Mouse (Mus musculus) intestine, embryonic 15.5 days (tissue): ENCODE results near the gene Scarb1. TPM values are rescaled to one million over a fixed set of nuclear protein-coding genes. Genes with fewer than 3 reads are reported as not detected.
A peak's percentile ranks its signal among the peaks of the same experiment; 100 is the strongest.
"Not testable (repeated sequence)": the region's sequence is repeated elsewhere in the genome, so short reads cannot be mapped to it uniquely, and the experiment has no call there.

Source experiments
- ATAC-seq: fragments of 200-750 bp; cut with Nextera tagmentation; 2 replicates; pipeline ENCODE4 v1.8.0; 2017; ENCODE audit warnings: moderate TSS enrichment, moderate library complexity
- H3K27ac ChIP-seq: fragments of 300-500 bp; sonication (generic); 2 replicates; pipeline ENCODE4 v1.5.1; 2015; ENCODE audit warnings: mild to moderate bottlenecking, inconsistent platforms
- H3K27me3 ChIP-seq: fragments of 300-500 bp; sonication (generic); replicated peaks from 2 replicates; pipeline ENCODE4 v1.6.1; 2015; ENCODE audit warnings: inconsistent platforms
- H3K36me3 ChIP-seq: fragments of 300-500 bp; sonication (generic); 2 replicates; pipeline ENCODE4 v1.6.1; 2015; ENCODE audit warnings: inconsistent platforms
- H3K4me1 ChIP-seq: fragments of 300-500 bp; sonication (generic); replicated peaks from 2 replicates; pipeline ENCODE4 v1.6.1; 2015; ENCODE audit warnings: inconsistent platforms
- H3K4me2 ChIP-seq: fragments of 300-500 bp; sonication (generic); replicated peaks from 2 replicates; pipeline ENCODE4 v1.6.1; 2015; ENCODE audit warnings: mild to moderate bottlenecking, inconsistent platforms
- H3K4me3 ChIP-seq: fragments of 300-500 bp; sonication (generic); replicated peaks from 2 replicates; pipeline ENCODE4 v1.5.1; 2015; ENCODE audit warnings: inconsistent platforms
- H3K9ac ChIP-seq: fragments of 300-500 bp; sonication (generic); 2 replicates; pipeline ENCODE4 v1.6.1; 2015; ENCODE audit warnings: inconsistent platforms
- H3K9me3 ChIP-seq: fragments of 300-500 bp; sonication (generic); 2 replicates; pipeline ENCODE4 v1.6.1; 2016; ENCODE audit warnings: inconsistent platforms
- WGBS: fragments of 180-500 bp; shearing (Covaris S2); methylation state at CpG from one replicate; pipeline ENCODE4 v1.1.7; 2015; 5-methylcytosine and 5-hydroxymethylcytosine counted together
- polyA plus RNA-seq: library from polyadenylated mRNA; unstranded; fragments of >200 nt; fragmentation: Nextera tagmentation; extraction: Ambion mirVana; gene quantifications from 2 replicates; pipeline ENCODE4 v1.2.1, GENCODE M21; 2015

Gene Scarb1
- polyA plus RNA-seq = 59.3 and 70.0 TPM in 2 replicates

- Histone ChIP-seq H3K27ac (peak within 1 kb of the TSS; percentile 20), H3K4me2 (peak within 1 kb of the TSS; percentile 86), H3K4me3 (peak within 1 kb of the TSS; percentile 84), H3K4me1 (peaks cover 22% of the 10 kb centered on the region), H3K9ac (peak within 1 kb of the TSS; percentile 76), H3K36me3 (no peaks in the 10 kb centered on the region), H3K27me3 (no peaks in the 10 kb centered on the region), H3K9me3 (no peaks in the 10 kb centered on the region)
- under 1% methylated on average over 42 of the region's 42 CpGs for WGBS
- ATAC-seq = peak; percentile 92
Measured at GRCm38 (mm10) chr5:125340547-125341262, at the start of gene Scarb1. Gene Scarb1 (minus strand): TSS chr5:125341094.

GRCm38 (mm10) chr5:125389579-125390441 is 48.9 kb upstream of the Scarb1 start, which contains the start of gene Ubc:
Gene Ubc (minus strand): TSS chr5:125390202.
- Histone ChIP-seq H3K4me3 (peak within 1 kb of the TSS; percentile 91), H3K27me3 (no peaks in the 10 kb centered on the region), H3K9ac (peak within 1 kb of the TSS; percentile 96), H3K4me1 (peaks cover 15% of the 10 kb centered on the region), H3K36me3 (peaks cover 8% of the 10 kb centered on the region; the same call in 1 of the 2 replicates), H3K9me3 (no peaks in the 10 kb centered on the region), H3K4me2 (peak within 1 kb of the TSS; percentile 88), H3K27ac (peak within 1 kb of the TSS; percentile 94)
- ATAC-seq = peak; percentile 55
- WGBS = under 1% methylated on average over 69 of the region's 69 CpGs

DNA sequence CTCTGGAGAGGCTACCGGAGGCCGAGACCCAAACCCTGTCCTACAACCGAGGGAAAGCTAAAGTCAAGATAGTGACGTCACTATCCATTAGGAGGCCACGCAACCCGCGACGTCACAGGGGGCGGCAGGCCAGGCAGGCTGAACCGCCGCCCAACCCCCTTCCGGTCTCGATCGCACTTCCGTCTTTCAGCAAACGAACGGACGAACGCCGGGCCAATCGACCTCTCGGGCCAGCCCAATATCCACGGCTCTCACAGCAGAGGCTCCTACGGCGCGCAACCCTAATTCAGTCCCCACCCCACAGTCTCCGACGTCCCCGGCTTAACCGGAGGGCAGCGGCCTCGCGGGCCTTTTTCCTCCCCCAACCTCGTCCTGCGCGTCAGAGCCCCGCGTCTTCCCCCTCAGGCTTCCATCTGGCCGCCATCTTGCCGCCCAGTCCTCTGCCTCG is 48.3 kb upstream of the Scarb1 start, which contains the start of gene Gm10382:
Gm10382 (plus strand) TSS at position 192 of the 448 bp plus-strand sequence.
- ATAC-seq = peak; percentile 11
- WGBS = under 1% methylated on average over 41 of the region's 41 CpGs
- peak within 1 kb of the TSS; percentile 96 for H3K9ac ChIP-seq
- peak within 1 kb of the TSS; percentile 91 for H3K4me3 ChIP-seq
- peak within 1 kb of the TSS; percentile 88 for H3K4me2 ChIP-seq
- peak within 1 kb of the TSS; percentile 94 for H3K27ac ChIP-seq
- no peaks in the 10 kb centered on the region for H3K27me3 ChIP-seq
- peaks cover 8% of the 10 kb centered on the region; the same call in 1 of the 2 replicates for H3K36me3 ChIP-seq
- peaks cover 12% of the 10 kb centered on the region for H3K4me1 ChIP-seq
- no peaks in the 10 kb centered on the region for H3K9me3 ChIP-seq

DNA sequence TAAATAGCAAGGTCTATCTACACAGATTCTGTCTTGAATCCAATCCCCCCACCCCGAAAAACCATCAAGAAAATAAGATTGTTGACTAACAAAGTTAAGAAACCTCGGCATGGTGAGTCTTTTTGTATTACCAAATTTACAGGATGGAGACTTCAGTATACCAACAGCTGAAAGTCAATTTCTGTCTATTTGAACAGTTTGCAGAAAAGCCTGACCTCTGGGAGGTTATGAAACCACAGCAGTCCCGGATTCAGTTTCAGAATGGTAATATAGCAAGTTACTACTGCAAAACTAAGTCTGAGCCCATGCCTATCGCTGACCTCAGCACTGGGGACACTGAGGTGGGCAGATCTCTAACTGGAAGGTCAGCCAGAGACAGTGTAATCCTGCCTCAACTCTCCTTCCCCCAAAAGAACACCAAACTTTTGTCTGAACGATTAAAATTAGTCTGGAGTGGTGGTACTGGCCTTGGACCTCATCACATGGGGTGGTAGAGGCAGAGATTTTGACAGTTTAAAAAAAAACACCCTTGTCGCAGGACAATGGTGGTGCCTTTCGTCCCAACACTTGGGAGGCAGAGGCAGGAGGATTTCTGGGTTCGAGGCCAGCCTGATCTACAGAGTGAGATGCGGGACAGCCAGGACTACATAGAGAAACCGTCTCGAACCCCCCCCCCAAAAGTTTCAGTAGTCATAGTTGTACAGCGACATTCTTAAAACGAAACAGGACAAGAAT is 47.6 kb upstream of the Scarb1 start:
- H3K4me1 ChIP-seq = peaks cover 6% of the 10 kb centered on the region; the same call in 1 of the 2 replicates
- no peaks in the 10 kb centered on the region for H3K9me3 ChIP-seq
- whole genome bisulfite sequencing = 18% methylated on average over 13 of the region's 13 CpGs
- ATAC-seq = no peak
- H3K27me3 ChIP-seq = no peaks in the 10 kb centered on the region
- peak overlapping the region; percentile 96 for H3K9ac ChIP-seq
- H3K27ac ChIP-seq = 0 out of 2 replicates have a peak overlapping the region, but pooled peaks have one; percentile 94
- peaks cover 8% of the 10 kb centered on the region; the same call in 1 of the 2 replicates for H3K36me3 ChIP-seq
- peak overlapping the region; percentile 91 for H3K4me3 ChIP-seq
- peak overlapping the region; percentile 88 for H3K4me2 ChIP-seq

DNA sequence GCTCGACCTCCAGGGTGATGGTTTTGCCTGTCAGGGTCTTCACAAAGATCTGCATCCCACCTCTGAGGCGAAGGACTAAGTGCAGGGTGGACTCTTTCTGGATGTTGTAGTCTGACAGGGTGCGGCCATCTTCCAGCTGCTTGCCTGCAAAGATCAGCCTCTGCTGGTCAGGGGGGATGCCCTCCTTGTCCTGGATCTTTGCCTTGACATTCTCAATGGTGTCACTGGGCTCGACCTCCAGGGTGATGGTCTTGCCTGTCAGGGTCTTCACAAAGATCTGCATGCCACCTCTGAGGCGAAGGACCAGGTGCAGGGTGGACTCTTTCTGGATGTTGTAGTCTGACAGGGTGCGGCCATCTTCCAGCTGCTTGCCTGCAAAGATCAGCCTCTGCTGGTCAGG is 46.4 kb upstream of the Scarb1 start:
- not testable (repeated sequence) for H3K4me1 ChIP-seq, H3K9ac ChIP-seq, H3K9me3 ChIP-seq, H3K4me2 ChIP-seq, H3K27ac ChIP-seq, H3K27me3 ChIP-seq, H3K36me3 ChIP-seq, ATAC-seq, H3K4me3 ChIP-seq
- 86% methylated on average over 5 of the region's 6 CpGs for WGBS

- Histone ChIP-seq H3K4me1 (no peaks in the 10 kb centered on the region), H3K27me3 (no peaks in the 10 kb centered on the region), H3K4me2 (0 out of 2 replicates have a peak overlapping the region, but pooled peaks have one; percentile 10), H3K36me3 (peaks cover 8% of the 10 kb centered on the region; the same call in 1 of the 2 replicates), H3K4me3 (no peak overlapping the region), H3K27ac (no peak overlapping the region), H3K9me3 (no peaks in the 10 kb centered on the region), H3K9ac (no peak overlapping the region)
- no peak for ATAC-seq
- WGBS = 77% methylated on average over 8 of the region's 8 CpGs
Measured at GRCm38 (mm10) chr5:125385215-125385940, 44.5 kb upstream of the Scarb1 start.

- Histone ChIP-seq H3K4me2 (no peak overlapping the region), H3K4me3 (no peak overlapping the region), H3K36me3 (peaks cover 8% of the 10 kb centered on the region; the same call in 1 of the 2 replicates), H3K9ac (no peak overlapping the region), H3K27me3 (no peaks in the 10 kb centered on the region), H3K9me3 (no peaks in the 10 kb centered on the region), H3K4me1 (no peaks in the 10 kb centered on the region), H3K27ac (no peak overlapping the region)
- 81% methylated on average over 2 of the region's 2 CpGs for WGBS
- ATAC-seq = no peak
Measured at GRCm38 (mm10) chr5:125384512-125385214, 43.8 kb upstream of the Scarb1 start.

DNA sequence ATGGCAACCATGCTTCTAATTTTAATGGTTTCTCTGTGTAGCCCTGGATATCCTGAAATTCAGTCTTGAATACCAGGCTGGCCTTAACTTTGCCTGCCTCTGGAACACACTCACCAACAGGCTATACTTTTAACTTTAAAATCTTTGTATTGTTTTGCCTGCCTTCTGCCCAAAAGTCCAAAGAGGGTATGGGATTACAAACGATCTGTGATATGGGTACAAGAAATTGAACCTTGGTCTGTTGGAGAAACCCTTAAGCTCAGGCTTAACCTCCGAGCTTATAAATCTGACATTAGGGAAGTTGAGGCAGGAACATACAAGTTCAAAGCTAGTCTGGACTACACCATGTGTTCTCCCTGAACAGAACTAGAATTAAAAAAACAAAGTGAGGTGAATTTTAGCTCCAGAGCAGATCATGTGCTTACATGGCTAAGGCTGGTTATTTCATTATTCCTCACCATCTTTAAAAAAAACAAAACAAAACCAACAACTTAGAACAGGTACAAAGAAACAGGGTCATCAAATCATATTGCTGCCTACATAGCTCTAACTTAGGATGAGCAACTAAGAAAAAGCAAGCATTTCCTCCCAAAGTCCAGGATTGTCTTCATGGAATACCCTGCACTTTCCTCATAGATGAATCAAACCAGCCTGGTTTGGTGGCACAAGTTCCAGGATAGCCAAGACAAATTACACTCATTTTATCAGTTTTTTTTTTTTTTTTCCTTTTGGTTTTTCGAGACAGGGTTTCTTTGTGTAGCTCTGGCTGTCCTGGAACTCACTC is 42.9 kb upstream of the Scarb1 start:
- no peak overlapping the region for H3K27ac ChIP-seq
- peaks cover 8% of the 10 kb centered on the region; the same call in 1 of the 2 replicates for H3K36me3 ChIP-seq
- H3K4me1 ChIP-seq = no peaks in the 10 kb centered on the region
- no peak overlapping the region for H3K4me3 ChIP-seq
- 0 out of 2 replicates have a peak, but pooled peaks have one; percentile 4 for ATAC-seq
- H3K27me3 ChIP-seq = no peaks in the 10 kb centered on the region
- no peaks in the 10 kb centered on the region for H3K9me3 ChIP-seq
- 76% methylated on average over 3 of the region's 3 CpGs for WGBS
- no peak overlapping the region for H3K9ac ChIP-seq
- H3K4me2 ChIP-seq = no peak overlapping the region

DNA sequence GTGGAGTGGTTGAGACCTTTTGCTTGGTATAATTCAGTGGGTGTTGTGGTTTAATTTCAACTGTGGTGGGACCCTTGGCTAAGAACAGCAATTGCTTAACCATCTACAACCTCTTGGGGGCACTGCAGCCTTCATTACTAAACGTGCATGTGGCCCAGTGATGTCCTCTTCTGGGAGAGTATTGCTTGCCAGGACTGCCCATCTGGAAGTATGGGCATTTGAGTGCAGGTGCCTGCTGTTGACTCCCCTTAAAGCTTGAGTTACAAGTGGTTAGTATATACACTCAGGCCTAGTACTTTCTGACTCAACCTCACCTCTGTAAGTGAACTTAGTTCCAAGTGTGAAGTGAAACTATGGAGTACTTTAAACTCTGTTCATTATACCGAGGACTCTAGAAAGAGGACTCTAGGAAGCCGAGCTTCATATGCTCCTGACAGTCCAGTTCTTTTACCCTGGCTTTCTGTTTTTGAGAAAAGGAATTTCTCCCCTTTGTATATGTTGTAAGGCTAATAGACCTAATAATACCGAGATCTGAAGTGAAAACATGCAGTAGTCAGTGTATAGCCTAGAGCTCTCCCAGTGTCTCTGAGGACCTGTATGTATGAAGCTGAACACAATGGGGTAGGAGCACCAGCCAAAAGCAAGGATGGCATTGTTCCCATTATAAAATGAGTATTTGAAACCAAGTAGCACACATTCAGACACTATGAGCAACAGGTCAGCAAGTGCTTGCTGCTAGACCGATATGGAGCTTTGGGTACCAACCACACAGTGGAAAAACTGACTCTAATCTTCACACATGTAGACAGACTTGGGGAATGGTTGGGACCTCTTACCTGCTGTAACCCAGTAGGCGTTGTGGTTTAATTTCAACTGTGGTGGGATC is 42.0 kb upstream of the Scarb1 start:
- H3K27ac ChIP-seq = peak overlapping the region; percentile 1; the same call in 1 of the 2 replicates
- no peaks in the 10 kb centered on the region for H3K9me3 ChIP-seq
- peak; percentile 71 for ATAC-seq
- H3K4me2 ChIP-seq = no peak overlapping the region
- peaks cover 8% of the 10 kb centered on the region; the same call in 1 of the 2 replicates for H3K36me3 ChIP-seq
- WGBS = 48% methylated on average over 6 of the region's 6 CpGs
- no peaks in the 10 kb centered on the region for H3K27me3 ChIP-seq
- no peak overlapping the region for H3K9ac ChIP-seq
- no peak overlapping the region for H3K4me3 ChIP-seq
- H3K4me1 ChIP-seq = no peaks in the 10 kb centered on the region
